Mouse (Mus musculus) stomach, postnatal 0 days (tissue): Measurements from ENCODE around the gene 1700001P01Rik.

ENCODE experiments used
- CTCF ChIP-seq: IDR thresholded peaks from 2 replicates; pipeline ENCODE4 v1.5.1; 2016; ENCODE audit warnings: antibody characterized with exemption, low read depth, mild to moderate bottlenecking, moderate library complexity
- EP300 ChIP-seq: optimal IDR thresholded peaks from 2 replicates; pipeline ENCODE3; 2016; ENCODE audit warnings: antibody characterized with exemption

DNA sequence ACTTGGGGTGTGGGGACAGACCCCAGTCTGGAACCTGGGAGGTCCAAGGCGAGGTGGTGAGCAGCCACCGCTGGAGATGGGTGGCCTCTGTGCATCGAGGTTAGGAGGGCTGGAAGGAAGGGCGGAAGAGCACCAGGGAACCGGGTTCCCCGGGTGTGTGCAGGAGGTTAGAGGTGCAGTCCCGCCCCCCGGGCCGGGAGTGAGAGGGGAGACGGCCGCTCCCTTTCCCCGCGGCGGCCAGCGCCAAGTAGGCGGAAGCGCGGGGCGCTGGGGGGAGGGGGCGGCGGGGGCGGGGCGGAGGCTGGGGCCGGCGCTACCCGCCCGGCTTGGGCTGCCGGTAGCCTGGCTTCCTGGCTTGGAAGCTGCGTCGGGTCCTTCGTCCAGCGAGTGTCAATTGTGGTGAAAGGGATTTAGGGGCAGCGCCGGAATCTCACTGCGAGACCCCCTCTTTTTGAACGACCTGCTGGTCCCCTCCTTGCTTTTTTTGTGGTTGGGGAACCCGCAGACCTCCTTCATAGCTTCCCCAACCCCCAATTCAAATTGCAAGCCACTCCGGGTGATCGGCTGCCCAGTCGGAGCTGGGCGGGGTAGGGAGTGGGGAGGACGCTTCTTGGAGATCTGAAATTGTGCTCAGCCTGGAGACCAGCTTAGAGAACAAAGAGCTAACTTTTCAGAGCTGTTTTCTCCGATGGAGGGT, 24.4 kb upstream of the 1700001P01Rik start:
- no peak for TF ChIP-seq CTCF
- TF ChIP-seq EP300, result no peak
